Mouse (Mus musculus) Patski (cell line): ENCODE measurements at regions not wholly inside any gene's neighbourhood (a gene's known extent, or its start where the extent isn't known, plus 50 kb on each side); places are given as distances from the start of the nearest gene placed in this dataset.

ENCODE experiments used
- ATAC-seq: fragments of 100-300 bp; one replicate; pipeline ENCODE4 v1.8.0; 2021
- CTCF ChIA-PET: fragments of 350-600 bp; sonication (Branson Sonifier 250); formaldehyde crosslinking; loops from one replicate; lab custom pipeline; 2022; ENCODE audit warnings: inconsistent platforms; lab: Charles Lee
- POLR2A ChIA-PET: fragments of 350-600 bp; sonication (Branson Sonifier 250); formaldehyde crosslinking; loops from one replicate; lab custom pipeline; 2022; ENCODE audit warnings: antibody characterized with exemption, inconsistent platforms; lab: Charles Lee
- DNase-seq: peaks from one replicate; pipeline ENCODE4 v3.0.0-alpha.2; 2011; ENCODE audit warnings: low read depth, low spot score
- H3K27me3 ChIP-seq: fragments of 371-371 bp; one replicate; pipeline ENCODE4 v1.5.1; 2021
- CTCF ChIP-seq: fragments of 100-300 bp; IDR thresholded peaks from one replicate; pipeline ENCODE4 v1.5.1; 2021
- in situ Hi-C: fragments of 300-500 bp; cut with MboI; formaldehyde crosslinking; loops from 3 replicates; pipeline ENCODE4 v1.11.1; 2018; ENCODE audit warnings: low pct_unique_long_range_greater_than_20kb, mixed read lengths

GRCm38 (mm10) chr4:72060605-72061352, 139.9 kb downstream of the Tle1 start:
- no peak for DNase-seq
- in situ Hi-C loops, result no loop called here
- CTCF ChIA-PET, result interaction anchor here (1.4 kb wide), 1 partner anchor 14 kb away, joined by 3 read pairs; no protein-coding TSS in a partner anchor
- no peak for TF ChIP-seq CTCF
- POLR2A ChIA-PET, result no interaction called here
- no peak for ATAC-seq
- peaks cover 3% of the 10 kb centered on the region for H3K27me3 ChIP-seq

DNA sequence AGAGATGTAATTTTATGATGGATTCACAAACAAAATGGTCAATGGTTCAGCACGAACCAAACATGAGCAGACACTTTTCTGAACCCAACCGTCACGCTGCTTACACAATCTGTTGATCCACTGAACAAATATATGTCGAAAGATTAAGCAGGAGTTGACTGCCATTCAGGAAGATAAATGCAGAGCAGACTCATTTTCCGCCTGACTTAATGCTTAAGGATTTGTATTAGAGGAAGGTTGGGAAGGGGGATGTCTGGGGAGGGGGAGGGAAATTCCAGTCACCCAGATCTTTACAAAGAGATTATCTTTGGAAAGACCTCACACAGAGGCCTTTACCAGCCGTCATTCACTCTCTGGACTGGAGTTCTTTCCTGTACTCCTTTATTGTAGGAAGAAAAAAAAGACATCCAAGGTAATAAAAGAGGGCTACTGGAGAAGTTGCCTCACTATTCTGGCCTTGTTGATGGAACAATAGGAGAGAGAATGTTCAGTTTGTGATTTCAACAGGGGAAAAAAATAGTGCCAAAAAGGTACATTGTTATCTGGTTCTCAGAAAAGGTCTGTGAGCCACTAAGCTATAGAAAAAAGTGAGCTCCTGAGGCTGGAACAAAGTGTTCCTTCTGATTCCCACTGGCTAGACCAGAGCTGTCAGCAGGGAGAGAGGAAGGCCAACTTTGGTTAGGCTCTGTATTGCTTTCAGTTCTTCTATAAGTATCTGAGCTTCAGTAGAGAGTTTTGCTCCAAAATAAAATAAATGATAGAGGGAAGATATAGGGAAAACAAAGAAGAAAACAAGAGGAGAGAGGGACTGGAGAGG, 150.9 kb downstream of the Tle1 start:
- no peak for DNase-seq
- no peak for TF ChIP-seq CTCF
- POLR2A ChIA-PET, result no interaction called here
- ATAC-seq, result no peak
- in situ Hi-C loops, result no loop called here
- H3K27me3 ChIP-seq, result peaks cover 6% of the 10 kb centered on the region
- CTCF ChIA-PET, result no interaction called here

GRCm38 (mm10) chr4:72022152-72022551, 178.6 kb downstream of the Tle1 start:
- DNase-seq (no peak), ATAC-seq (no peak)
- in situ Hi-C loops, result no loop called here
- ChIA-PET POLR2A (no interaction called here), CTCF (no interaction called here)
- H3K27me3 ChIP-seq, result no peaks in the 10 kb centered on the region
- TF ChIP-seq CTCF, result no peak

- TF ChIP-seq CTCF, result no peak
- DNase-seq, result no peak
- POLR2A ChIA-PET, result no interaction called here
- ATAC-seq, result no peak
- in situ Hi-C loops, result no loop called here
- CTCF ChIA-PET, result no interaction called here
- H3K27me3 ChIP-seq, result no peaks in the 10 kb centered on the region
Measured at GRCm38 (mm10) chr4:72014221-72014850, 186.4 kb downstream of the Tle1 start.

DNA sequence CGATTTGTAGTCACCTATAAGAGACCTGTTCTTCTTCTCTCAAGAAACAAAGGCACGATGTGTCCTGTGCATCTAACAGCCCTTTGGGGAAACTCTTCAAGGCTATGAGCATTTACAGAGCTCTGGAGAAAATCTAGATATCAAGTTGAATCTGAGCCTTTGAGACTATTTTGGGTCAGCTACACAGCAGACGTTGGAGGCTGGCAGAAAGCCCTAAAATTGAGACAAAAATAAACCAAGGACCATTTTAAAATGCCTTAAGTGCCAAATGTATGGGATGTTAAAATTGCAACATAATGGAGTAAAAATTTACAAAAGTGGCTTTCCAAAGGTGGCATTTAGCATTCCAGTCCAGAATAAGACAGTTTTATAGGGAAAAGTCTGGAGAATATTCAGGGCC, 187.1 kb downstream of the Tle1 start:
- POLR2A ChIA-PET, result no interaction called here
- TF ChIP-seq CTCF, result no peak
- ATAC-seq (no peak), DNase-seq (no peak)
- CTCF ChIA-PET, result no interaction called here
- in situ Hi-C loops, result no loop called here
- H3K27me3 ChIP-seq, result no peaks in the 10 kb centered on the region

DNA sequence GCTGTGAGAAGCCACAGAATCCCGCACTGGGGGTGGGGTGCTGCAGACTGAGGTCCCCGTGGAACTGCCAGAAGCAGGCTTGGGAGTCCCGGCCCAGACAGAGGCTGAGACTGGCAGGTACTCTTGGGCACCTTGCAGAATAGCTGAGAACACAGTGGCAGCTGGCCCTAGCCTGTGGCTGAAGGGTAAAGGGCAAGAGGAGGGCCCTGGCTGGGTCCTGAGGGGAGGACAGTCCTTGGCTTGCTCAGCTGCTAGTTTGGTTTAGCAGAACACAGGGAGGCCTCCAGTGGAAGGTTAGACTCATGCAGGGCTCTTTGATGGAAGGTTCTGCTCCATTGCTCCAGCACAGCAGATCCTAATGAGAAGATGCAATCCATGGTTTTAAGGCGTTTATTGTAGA, 190.4 kb downstream of the Tle1 start:
- DNase-seq (no peak), ATAC-seq (no peak)
- H3K27me3 ChIP-seq, result no peaks in the 10 kb centered on the region
- in situ Hi-C loops, result no loop called here
- CTCF ChIA-PET, result no interaction called here
- TF ChIP-seq CTCF, result no peak
- POLR2A ChIA-PET, result no interaction called here

DNA sequence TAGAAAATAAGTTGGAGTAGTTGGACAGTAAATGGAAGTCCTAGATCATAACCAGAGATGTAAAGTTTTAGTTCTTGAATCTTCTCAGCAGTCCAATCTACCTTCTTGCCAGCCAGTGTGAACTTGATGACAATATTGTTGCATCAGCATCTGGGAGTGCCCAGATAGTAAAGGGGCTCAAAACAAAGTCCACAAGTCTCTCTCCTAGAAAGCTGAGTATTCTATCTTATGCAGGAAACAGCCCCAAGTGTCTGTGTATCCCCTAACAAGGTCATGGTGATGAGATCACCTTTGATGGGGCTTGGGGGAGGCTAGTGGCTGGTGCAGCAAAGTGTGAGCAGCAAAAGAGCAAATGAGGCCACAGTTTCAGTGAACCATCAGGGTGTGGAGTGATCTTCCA, 194.8 kb downstream of the Tle1 start:
- in situ Hi-C loops, result no loop called here
- ATAC-seq (no peak), DNase-seq (no peak)
- no peak for TF ChIP-seq CTCF
- no peaks in the 10 kb centered on the region for H3K27me3 ChIP-seq
- ChIA-PET CTCF (no interaction called here), POLR2A (no interaction called here)

- ATAC-seq (no peak), DNase-seq (no peak)
- no peak for TF ChIP-seq CTCF
- in situ Hi-C loops, result no loop called here
- no peaks in the 10 kb centered on the region for H3K27me3 ChIP-seq
- ChIA-PET POLR2A (no interaction called here), CTCF (no interaction called here)
Measured at GRCm38 (mm10) chr4:72001221-72001875, 199.4 kb downstream of the Tle1 start.

- no peaks in the 10 kb centered on the region for H3K27me3 ChIP-seq
- peak; percentile 37 for DNase-seq
- ChIA-PET CTCF (no interaction called here), POLR2A (no interaction called here)
- TF ChIP-seq CTCF, result no peak
- in situ Hi-C loops, result no loop called here
- ATAC-seq, result peak; percentile 74
Measured at GRCm38 (mm10) chr4:71968701-71969100, 210.9 kb upstream of the Gm11232 start.

GRCm38 (mm10) chr4:71953441-71953840, 195.7 kb upstream of the Gm11232 start:
- POLR2A ChIA-PET, result no interaction called here
- H3K27me3 ChIP-seq, result no peaks in the 10 kb centered on the region
- in situ Hi-C loops, result no loop called here
- CTCF ChIA-PET, result no interaction called here
- TF ChIP-seq CTCF, result no peak
- ATAC-seq, result no peak
- DNase-seq, result no peak
